Mouse (Mus musculus): Measurements from ENCODE around the gene Gm3512.
"Not testable (repeated sequence)": the region's sequence is repeated elsewhere in the genome, so short reads cannot be mapped to it uniquely, and the experiment has no call there.

Gm3512 gene

GRCm38 (mm10) chr14:7174483-7174971, at the start of gene Gm3512:
TSS of gene Gm3512 (minus strand) at chr14:7174533.
- not testable (repeated sequence) for DNase-seq (ENCODE audit: low spot score in 2 of 2)

- DNase-seq (ENCODE audit: low spot score in 2 of 2): not testable (repeated sequence)
Observed at GRCm38 (mm10) chr14:7200070-7200469, 25.7 kb upstream of the Gm3512 start.

- DNase-seq (ENCODE audit: low spot score in 2 of 2): not testable (repeated sequence)
Observed at GRCm38 (mm10) chr14:7194440-7194839, 20.1 kb upstream of the Gm3512 start, which contains the start of gene Gm16434. TSS of gene Gm16434 (minus strand) at chr14:7194540.

GRCm38 (mm10) chr14:7125312-7125711, 49.0 kb downstream of the Gm3512 start, which contains the start of gene Gm6676:
TSS of gene Gm6676 (minus strand) at chr14:7125412.
- not testable (repeated sequence) for DNase-seq (ENCODE audit: low spot score in 2 of 2)

GRCm38 (mm10) chr14:7105124-7105802, 69.1 kb downstream of the Gm3512 start:
- DNase-seq (ENCODE audit: low spot score in 2 of 2): not testable (repeated sequence)
